Mouse (Mus musculus): ENCODE data around the gene Shank2. TPM values are rescaled to one million over a fixed set of nuclear protein-coding genes. Genes with fewer than 3 reads are reported as not detected.
A peak's percentile ranks its signal among the peaks of the same experiment; 100 is the strongest.

Shank2 gene
- polyA plus RNA-seq, 1 experiment from 2014 or later = 7.4 TPM

GRCm38 (mm10) chr7:143986281-143986680, 15.4 kb upstream of the Shank2 start:
- H3K27me3 ChIP-seq = no peaks in the 10 kb centered on the region
- no peak for TF ChIP-seq CTCF (IDR thresholded peaks at IDR 0.05)
- ChIA-PET CTCF (interaction anchor here (1.1 kb wide), 1 partner anchor 13 kb away, joined by 3 read pairs; no protein-coding TSS in a partner anchor), POLR2A (interaction anchor here (0.9 kb wide), 1 partner anchor 13 kb away, joined by 3 read pairs; no protein-coding TSS in a partner anchor)
- in situ Hi-C loops (cut with MboI; ENCODE audit: low pct_unique_long_range_greater_than_20kb) = no loop called here
- DNase-seq (ENCODE audit: low read depth, low spot score) (peak; percentile 17), ATAC-seq (no peak)

GRCm38 (mm10) chr7:143991160-143991559, 10.6 kb upstream of the Shank2 start:
- TF ChIP-seq CTCF (IDR thresholded peaks at IDR 0.05) = peak; percentile 17
- DNase-seq (ENCODE audit: low read depth, low spot score) (no peak), ATAC-seq (no peak)
- CTCF ChIA-PET = interaction anchor here (1.6 to 1.9 kb wide), 2 partner anchors 64 to 81 kb away, joined by 4 to 5 read pairs; no protein-coding TSS in a partner anchor
- POLR2A ChIA-PET = interaction anchor here (0.5 kb wide), 1 partner anchor 36 kb away, joined by 3 read pairs; no protein-coding TSS in a partner anchor
- in situ Hi-C loops (cut with MboI; ENCODE audit: low pct_unique_long_range_greater_than_20kb) = no loop called here
- no peaks in the 10 kb centered on the region for H3K27me3 ChIP-seq

GRCm38 (mm10) chr7:143999073-143999472, 2.7 kb upstream of the Shank2 start:
- ATAC-seq (no peak), DNase-seq (ENCODE audit: low read depth, low spot score) (no peak)
- in situ Hi-C loops (cut with MboI; ENCODE audit: low pct_unique_long_range_greater_than_20kb) = no loop called here
- no peaks in the 10 kb centered on the region for H3K27me3 ChIP-seq
- CTCF ChIA-PET = interaction anchor here (0.8 kb wide), 2 partner anchors 13 to 46 kb away, joined by 3 read pairs; no protein-coding TSS in a partner anchor
- POLR2A ChIA-PET = interaction anchor here (0.7 kb wide), 1 partner anchor 13 kb away, joined by 3 read pairs; no protein-coding TSS in a partner anchor
- TF ChIP-seq CTCF (IDR thresholded peaks at IDR 0.05) = no peak

- ChIA-PET CTCF (interaction anchor here (1.5 kb wide), 1 partner anchor 24 kb away, joined by 3 read pairs; no protein-coding TSS in a partner anchor), POLR2A (no interaction called here)
- ATAC-seq = no peak
- in situ Hi-C loops (cut with MboI; ENCODE audit: low pct_unique_long_range_greater_than_20kb) = no loop called here
- no peak for TF ChIP-seq CTCF (IDR thresholded peaks at IDR 0.05)
- no peaks in the 10 kb centered on the region for H3K27me3 ChIP-seq
- DNase-seq (ENCODE audit: low read depth, low spot score) = no peak
These were observed 1.7 kb downstream of the Shank2 start for GRCm38 (mm10) chr7:144003471-144003870.

GRCm38 (mm10) chr7:144008079-144008478, 6.4 kb downstream of the Shank2 start:
- no peak for TF ChIP-seq CTCF (IDR thresholded peaks at IDR 0.05)
- CTCF ChIA-PET = no interaction called here
- DNase-seq (ENCODE audit: low read depth, low spot score) = no peak
- H3K27me3 ChIP-seq = no peaks in the 10 kb centered on the region
- POLR2A ChIA-PET = no interaction called here
- no peak for ATAC-seq
- in situ Hi-C loops (cut with MboI; ENCODE audit: low pct_unique_long_range_greater_than_20kb) = no loop called here

- DNase-seq (ENCODE audit: low read depth, low spot score) (no peak), ATAC-seq (no peak)
- H3K27me3 ChIP-seq = no peaks in the 10 kb centered on the region
- in situ Hi-C loops (cut with MboI; ENCODE audit: low pct_unique_long_range_greater_than_20kb) = no loop called here
- CTCF ChIA-PET = no interaction called here
- no peak for TF ChIP-seq CTCF (IDR thresholded peaks at IDR 0.05)
- POLR2A ChIA-PET = no interaction called here
These were observed 7.3 kb downstream of the Shank2 start for GRCm38 (mm10) chr7:144008985-144009384.

- ATAC-seq (no peak), DNase-seq (ENCODE audit: low read depth, low spot score) (no peak)
- no peak for TF ChIP-seq CTCF (IDR thresholded peaks at IDR 0.05)
- H3K27me3 ChIP-seq = no peaks in the 10 kb centered on the region
- ChIA-PET POLR2A (no interaction called here), CTCF (no interaction called here)
- in situ Hi-C loops (cut with MboI; ENCODE audit: low pct_unique_long_range_greater_than_20kb) = no loop called here
These were observed 12.8 kb downstream of the Shank2 start for GRCm38 (mm10) chr7:144014485-144014884.

- TF ChIP-seq CTCF (IDR thresholded peaks at IDR 0.05) = no peak
- in situ Hi-C loops (cut with MboI; ENCODE audit: low pct_unique_long_range_greater_than_20kb) = no loop called here
- ATAC-seq = no peak
- no peaks in the 10 kb centered on the region for H3K27me3 ChIP-seq
- ChIA-PET CTCF (no interaction called here), POLR2A (no interaction called here)
- DNase-seq (ENCODE audit: low read depth, low spot score) = no peak
These were observed 20.1 kb downstream of the Shank2 start for GRCm38 (mm10) chr7:144021801-144022200.

- ChIA-PET CTCF (no interaction called here), POLR2A (no interaction called here)
- TF ChIP-seq CTCF (IDR thresholded peaks at IDR 0.05) = no peak
- DNase-seq (ENCODE audit: low read depth, low spot score) (no peak), ATAC-seq (no peak)
- no peaks in the 10 kb centered on the region for H3K27me3 ChIP-seq
- in situ Hi-C loops (cut with MboI; ENCODE audit: low pct_unique_long_range_greater_than_20kb) = no loop called here
These were observed 21.0 kb downstream of the Shank2 start for GRCm38 (mm10) chr7:144022682-144023081.

- CTCF ChIA-PET = no interaction called here
- DNase-seq (ENCODE audit: low read depth, low spot score) (no peak), ATAC-seq (no peak)
- POLR2A ChIA-PET = no interaction called here
- in situ Hi-C loops (cut with MboI; ENCODE audit: low pct_unique_long_range_greater_than_20kb) = no loop called here
- H3K27me3 ChIP-seq = no peaks in the 10 kb centered on the region
- no peak for TF ChIP-seq CTCF (IDR thresholded peaks at IDR 0.05)
These were observed 21.8 kb downstream of the Shank2 start for GRCm38 (mm10) chr7:144023561-144023960.

- ATAC-seq (peak; percentile 44), DNase-seq (ENCODE audit: low read depth, low spot score) (peak; percentile 38)
- TF ChIP-seq CTCF (IDR thresholded peaks at IDR 0.05) = no peak
- ChIA-PET POLR2A (interaction anchor here (1.1 kb wide), 1 partner anchor 10 kb away, joined by 3 read pairs; no protein-coding TSS in a partner anchor), CTCF (interaction anchor here (0.9 to 1.5 kb wide), 3 partner anchors 14 to 52 kb away, joined by 3 to 5 read pairs (median 4); no protein-coding TSS in a partner anchor)
- H3K27me3 ChIP-seq = no peaks in the 10 kb centered on the region
- in situ Hi-C loops (cut with MboI; ENCODE audit: low pct_unique_long_range_greater_than_20kb) = no loop called here
These were observed 24.5 kb downstream of the Shank2 start for GRCm38 (mm10) chr7:144026024-144026752.

Data from Patski (cell line).